Mouse (Mus musculus): ENCODE results near the gene Arhgap33. TPM values are rescaled to one million over a fixed set of nuclear protein-coding genes. Genes with fewer than 3 reads are reported as not detected.

The Arhgap33 gene
- polyA plus RNA-seq, 1 experiment from 2014 or later: 5.6 TPM

DNA sequence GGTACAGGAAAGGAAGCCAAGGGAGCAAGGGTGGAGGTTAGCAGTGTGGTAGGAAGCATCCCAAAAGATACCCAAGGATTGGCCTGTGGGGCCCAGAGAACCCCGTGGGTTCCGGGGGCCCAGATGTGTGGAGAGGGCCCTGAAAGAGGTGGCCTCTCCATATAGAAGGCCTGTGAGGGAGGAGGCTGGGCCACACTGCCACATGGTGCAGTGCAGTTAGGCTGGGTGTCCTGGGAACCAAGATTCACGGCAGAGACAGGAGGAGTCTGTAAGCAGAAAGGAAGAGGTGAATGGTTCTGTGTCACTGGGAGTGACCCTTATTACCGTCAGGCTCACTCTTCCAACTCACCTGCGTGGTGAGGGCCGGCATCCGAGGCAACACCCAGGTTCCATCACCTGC, 5.7 kb upstream of the Arhgap33 start:
- 90% methylated on average over 7 of the region's 7 CpGs for WGBS
- no peaks in the 10 kb centered on the region for H3K27me3 ChIP-seq (ENCODE audit: control insufficient read depth, insufficient read depth, low read length)
- no peak overlapping the region for H3K4me3 ChIP-seq (replicated peaks; ENCODE audit: low read length)
- H3K9ac ChIP-seq (ENCODE audit: low read length): no peak overlapping the region
- no peak overlapping the region for H3K27ac ChIP-seq (ENCODE audit: low read length)
- H3K36me3 ChIP-seq (ENCODE audit: control insufficient read depth, insufficient read depth, low read length): no peaks in the 10 kb centered on the region
- peaks cover 2% of the 10 kb centered on the region for H3K4me1 ChIP-seq (ENCODE audit: control insufficient read depth, insufficient read depth, low read length)
- no peak for ATAC-seq (ENCODE audit: insufficient read depth, low FRiP score)
- no peaks in the 10 kb centered on the region for H3K9me3 ChIP-seq (replicated peaks; ENCODE audit: control insufficient read depth, low read length)
- no peak overlapping the region for H3K4me2 ChIP-seq (ENCODE audit: low read depth, low read length)

GRCm38 (mm10) chr7:30533941-30534632, 773 bp downstream of the Arhgap33 start:
- peak overlapping the region; percentile 73 for H3K4me2 ChIP-seq (ENCODE audit: low read depth, low read length)
- peak overlapping the region; percentile 80 for H3K9ac ChIP-seq (ENCODE audit: low read length)
- no peak overlapping the region for H3K27ac ChIP-seq (ENCODE audit: low read length)
- H3K4me1 ChIP-seq (ENCODE audit: control insufficient read depth, insufficient read depth, low read length): peaks cover 9% of the 10 kb centered on the region
- WGBS: 9% methylated on average over 26 of the region's 26 CpGs
- peak overlapping the region; percentile 78 for H3K4me3 ChIP-seq (replicated peaks; ENCODE audit: low read length)
- peak; percentile 12 for ATAC-seq (ENCODE audit: insufficient read depth, low FRiP score)
- no peaks in the 10 kb centered on the region for H3K9me3 ChIP-seq (replicated peaks; ENCODE audit: control insufficient read depth, low read length)
- no peaks in the 10 kb centered on the region for H3K27me3 ChIP-seq (ENCODE audit: control insufficient read depth, insufficient read depth, low read length)
- H3K36me3 ChIP-seq (ENCODE audit: control insufficient read depth, insufficient read depth, low read length): peaks cover 11% of the 10 kb centered on the region; the same call in 1 of the 2 replicates

DNA sequence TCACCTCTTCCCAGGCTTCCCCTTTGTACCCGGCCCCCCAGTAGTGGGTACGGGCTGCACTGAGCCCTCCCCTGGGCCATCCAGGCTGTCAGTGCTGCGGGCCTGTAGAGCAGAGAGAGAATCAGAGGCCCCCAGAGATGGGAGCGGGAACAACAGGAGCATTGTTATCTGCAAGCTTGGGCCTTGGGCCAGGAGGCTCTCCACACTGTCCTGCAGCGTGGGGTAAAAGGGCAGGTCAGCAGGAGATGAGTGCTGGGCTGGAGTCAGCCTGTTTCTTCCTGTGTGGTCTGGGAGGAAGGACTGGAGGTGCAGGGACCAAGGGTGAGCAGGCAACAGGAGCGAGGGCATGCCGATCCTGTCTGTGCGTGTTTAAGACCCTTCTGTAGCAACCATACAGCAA, 1.9 kb downstream of the Arhgap33 start:
- no peak overlapping the region for H3K4me3 ChIP-seq (replicated peaks; ENCODE audit: low read length)
- H3K9me3 ChIP-seq (replicated peaks; ENCODE audit: control insufficient read depth, low read length): no peaks in the 10 kb centered on the region
- 46% methylated on average over 8 of the region's 8 CpGs for WGBS
- peaks cover 11% of the 10 kb centered on the region; the same call in 1 of the 2 replicates for H3K36me3 ChIP-seq (ENCODE audit: control insufficient read depth, insufficient read depth, low read length)
- 0 out of 2 replicates have a peak overlapping the region, but pooled peaks have one; percentile 13 for H3K4me2 ChIP-seq (ENCODE audit: low read depth, low read length)
- peaks cover 9% of the 10 kb centered on the region for H3K4me1 ChIP-seq (ENCODE audit: control insufficient read depth, insufficient read depth, low read length)
- H3K27me3 ChIP-seq (ENCODE audit: control insufficient read depth, insufficient read depth, low read length): no peaks in the 10 kb centered on the region
- no peak overlapping the region for H3K9ac ChIP-seq (ENCODE audit: low read length)
- ATAC-seq (ENCODE audit: insufficient read depth, low FRiP score): 0 out of 2 replicates have a peak, but pooled peaks have one; percentile 8
- no peak overlapping the region for H3K27ac ChIP-seq (ENCODE audit: low read length)

GRCm38 (mm10) chr7:30531291-30531815, 3.5 kb downstream of the Arhgap33 start:
- Histone ChIP-seq H3K4me3 (replicated peaks; ENCODE audit: low read length) (no peak overlapping the region), H3K36me3 (ENCODE audit: control insufficient read depth, insufficient read depth, low read length) (peaks cover 11% of the 10 kb centered on the region; the same call in 1 of the 2 replicates), H3K27ac (ENCODE audit: low read length) (no peak overlapping the region), H3K27me3 (ENCODE audit: control insufficient read depth, insufficient read depth, low read length) (no peaks in the 10 kb centered on the region), H3K9me3 (replicated peaks; ENCODE audit: control insufficient read depth, low read length) (no peaks in the 10 kb centered on the region), H3K4me2 (ENCODE audit: low read depth, low read length) (no peak overlapping the region), H3K9ac (ENCODE audit: low read length) (peak overlapping the region; percentile 48; the same call in 1 of the 2 replicates), H3K4me1 (ENCODE audit: control insufficient read depth, insufficient read depth, low read length) (peaks cover 13% of the 10 kb centered on the region)
- WGBS: 78% methylated on average over 9 of the region's 9 CpGs
- no peak for ATAC-seq (ENCODE audit: insufficient read depth, low FRiP score)

GRCm38 (mm10) chr7:30526981-30527380, 7.9 kb downstream of the Arhgap33 start:
- Histone ChIP-seq H3K36me3 (ENCODE audit: control insufficient read depth, insufficient read depth, low read length) (peaks cover 11% of the 10 kb centered on the region; the same call in 1 of the 2 replicates), H3K4me1 (ENCODE audit: control insufficient read depth, insufficient read depth, low read length) (peaks cover 10% of the 10 kb centered on the region), H3K27ac (ENCODE audit: low read length) (no peak overlapping the region), H3K4me2 (ENCODE audit: low read depth, low read length) (no peak overlapping the region), H3K9me3 (replicated peaks; ENCODE audit: control insufficient read depth, low read length) (no peaks in the 10 kb centered on the region), H3K9ac (ENCODE audit: low read length) (peak overlapping the region; percentile 63; the same call in 1 of the 2 replicates), H3K4me3 (replicated peaks; ENCODE audit: low read length) (no peak overlapping the region), H3K27me3 (ENCODE audit: control insufficient read depth, insufficient read depth, low read length) (no peaks in the 10 kb centered on the region)
- 82% methylated on average over 14 of the region's 14 CpGs for WGBS
- no peak for ATAC-seq (ENCODE audit: insufficient read depth, low FRiP score)

- no peak overlapping the region for H3K4me3 ChIP-seq (replicated peaks; ENCODE audit: low read length)
- H3K9ac ChIP-seq (ENCODE audit: low read length): peak overlapping the region; percentile 63
- H3K36me3 ChIP-seq (ENCODE audit: control insufficient read depth, insufficient read depth, low read length): peaks cover 11% of the 10 kb centered on the region; the same call in 1 of the 2 replicates
- WGBS: 34% methylated on average over 17 of the region's 17 CpGs
- peak overlapping the region; percentile 35 for H3K4me2 ChIP-seq (ENCODE audit: low read depth, low read length)
- ATAC-seq (ENCODE audit: insufficient read depth, low FRiP score): no peak
- H3K9me3 ChIP-seq (replicated peaks; ENCODE audit: control insufficient read depth, low read length): no peaks in the 10 kb centered on the region
- H3K27ac ChIP-seq (ENCODE audit: low read length): peak overlapping the region; percentile 15; the same call in 1 of the 2 replicates
- peaks cover 10% of the 10 kb centered on the region for H3K4me1 ChIP-seq (ENCODE audit: control insufficient read depth, insufficient read depth, low read length)
- no peaks in the 10 kb centered on the region for H3K27me3 ChIP-seq (ENCODE audit: control insufficient read depth, insufficient read depth, low read length)
Observed at GRCm38 (mm10) chr7:30526399-30526798, 8.5 kb downstream of the Arhgap33 start.

GRCm38 (mm10) chr7:30525954-30526353, 8.9 kb downstream of the Arhgap33 start:
- Histone ChIP-seq H3K9ac (ENCODE audit: low read length) (peak overlapping the region; percentile 63), H3K27ac (ENCODE audit: low read length) (no peak overlapping the region), H3K4me1 (ENCODE audit: control insufficient read depth, insufficient read depth, low read length) (peaks cover 10% of the 10 kb centered on the region), H3K9me3 (replicated peaks; ENCODE audit: control insufficient read depth, low read length) (no peaks in the 10 kb centered on the region), H3K27me3 (ENCODE audit: control insufficient read depth, insufficient read depth, low read length) (no peaks in the 10 kb centered on the region), H3K4me3 (replicated peaks; ENCODE audit: low read length) (no peak overlapping the region), H3K36me3 (ENCODE audit: control insufficient read depth, insufficient read depth, low read length) (peaks cover 11% of the 10 kb centered on the region; the same call in 1 of the 2 replicates), H3K4me2 (ENCODE audit: low read depth, low read length) (peak overlapping the region; percentile 35)
- ATAC-seq (ENCODE audit: insufficient read depth, low FRiP score): peak; percentile 24; the same call in 1 of the 2 replicates
- 27% methylated on average over 10 of the region's 10 CpGs for WGBS

DNA sequence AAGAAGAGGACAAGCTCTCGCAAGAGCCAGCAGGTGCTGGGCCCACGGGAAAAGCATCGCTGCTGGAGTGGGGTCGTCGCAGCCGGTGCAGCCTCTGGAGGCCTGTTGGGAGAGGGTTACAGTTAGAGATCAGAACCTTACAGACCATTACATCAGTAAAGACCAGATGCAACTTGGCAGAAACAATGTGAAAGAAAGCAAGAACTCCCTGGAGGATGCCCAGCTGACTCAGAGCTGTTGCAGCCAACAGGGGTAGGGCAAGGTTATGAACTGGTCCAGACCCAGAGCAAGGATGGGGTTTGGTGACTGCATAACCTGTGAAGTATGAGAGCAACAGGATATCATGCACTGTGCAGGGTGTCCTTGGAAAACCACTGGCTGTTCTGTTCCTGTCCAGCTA, 10.4 kb downstream of the Arhgap33 start:
- Histone ChIP-seq H3K4me2 (ENCODE audit: low read depth, low read length) (no peak overlapping the region), H3K36me3 (ENCODE audit: control insufficient read depth, insufficient read depth, low read length) (peaks cover 2% of the 10 kb centered on the region; the same call in 1 of the 2 replicates), H3K27ac (ENCODE audit: low read length) (no peak overlapping the region), H3K9ac (ENCODE audit: low read length) (no peak overlapping the region), H3K4me1 (ENCODE audit: control insufficient read depth, insufficient read depth, low read length) (peaks cover 10% of the 10 kb centered on the region), H3K27me3 (ENCODE audit: control insufficient read depth, insufficient read depth, low read length) (no peaks in the 10 kb centered on the region), H3K9me3 (replicated peaks; ENCODE audit: control insufficient read depth, low read length) (no peaks in the 10 kb centered on the region), H3K4me3 (replicated peaks; ENCODE audit: low read length) (no peak overlapping the region)
- ATAC-seq (ENCODE audit: insufficient read depth, low FRiP score): no peak
- 90% methylated on average over 6 of the region's 6 CpGs for WGBS

DNA sequence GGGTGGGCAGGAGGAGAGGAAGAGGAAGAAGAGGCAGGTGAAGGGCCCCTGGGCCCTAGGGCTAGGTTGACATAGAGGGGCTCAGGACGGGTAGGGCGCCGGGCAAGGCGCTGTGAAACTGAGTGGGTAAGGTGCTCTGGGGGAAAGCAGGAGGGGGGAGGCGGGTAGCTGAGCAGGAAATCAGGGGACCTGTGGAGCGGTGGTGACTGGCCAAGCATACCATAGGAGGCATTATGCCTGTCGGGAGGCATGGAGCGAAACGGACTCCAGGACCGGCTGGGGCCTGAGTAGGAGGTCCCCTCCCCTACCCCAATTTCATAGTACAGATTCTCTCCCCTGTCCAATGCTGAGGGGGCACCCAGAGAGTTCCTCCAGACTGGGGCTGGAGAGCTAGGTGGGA, 12.0 kb downstream of the Arhgap33 start:
- 82% methylated on average over 10 of the region's 10 CpGs for WGBS
- Histone ChIP-seq H3K9me3 (replicated peaks; ENCODE audit: control insufficient read depth, low read length) (no peaks in the 10 kb centered on the region), H3K4me3 (replicated peaks; ENCODE audit: low read length) (no peak overlapping the region), H3K27ac (ENCODE audit: low read length) (no peak overlapping the region), H3K36me3 (ENCODE audit: control insufficient read depth, insufficient read depth, low read length) (no peaks in the 10 kb centered on the region), H3K4me2 (ENCODE audit: low read depth, low read length) (no peak overlapping the region), H3K27me3 (ENCODE audit: control insufficient read depth, insufficient read depth, low read length) (no peaks in the 10 kb centered on the region), H3K9ac (ENCODE audit: low read length) (no peak overlapping the region), H3K4me1 (ENCODE audit: control insufficient read depth, insufficient read depth, low read length) (peaks cover 10% of the 10 kb centered on the region)
- ATAC-seq (ENCODE audit: insufficient read depth, low FRiP score): no peak

Data from stomach, embryonic 16.5 days (tissue).